Mouse (Mus musculus) cerebellum, adult 2 months (tissue): ENCODE measurements at regions not wholly inside any gene's neighbourhood (a gene's known extent, or its start where the extent isn't known, plus 50 kb on each side); places are given as distances from the start of the nearest gene placed in this dataset.

ENCODE experiments used
- CTCF ChIP-seq: fragments of 200-500 bp; IDR thresholded peaks from 2 replicates; pipeline ENCODE4 v1.5.1; 2011; ENCODE audit warnings: low read depth, mild to moderate bottlenecking, control low read depth, low read length, moderate library complexity, borderline replicate concordance; ENCODE audit not compliant: insufficient read depth
- POLR2A ChIP-seq: fragments of 200-500 bp; IDR thresholded peaks from 2 replicates; pipeline ENCODE4 v1.6.1; 2011; ENCODE audit warnings: low read length, control low read depth, borderline replicate concordance; ENCODE audit not compliant: insufficient read depth

DNA sequence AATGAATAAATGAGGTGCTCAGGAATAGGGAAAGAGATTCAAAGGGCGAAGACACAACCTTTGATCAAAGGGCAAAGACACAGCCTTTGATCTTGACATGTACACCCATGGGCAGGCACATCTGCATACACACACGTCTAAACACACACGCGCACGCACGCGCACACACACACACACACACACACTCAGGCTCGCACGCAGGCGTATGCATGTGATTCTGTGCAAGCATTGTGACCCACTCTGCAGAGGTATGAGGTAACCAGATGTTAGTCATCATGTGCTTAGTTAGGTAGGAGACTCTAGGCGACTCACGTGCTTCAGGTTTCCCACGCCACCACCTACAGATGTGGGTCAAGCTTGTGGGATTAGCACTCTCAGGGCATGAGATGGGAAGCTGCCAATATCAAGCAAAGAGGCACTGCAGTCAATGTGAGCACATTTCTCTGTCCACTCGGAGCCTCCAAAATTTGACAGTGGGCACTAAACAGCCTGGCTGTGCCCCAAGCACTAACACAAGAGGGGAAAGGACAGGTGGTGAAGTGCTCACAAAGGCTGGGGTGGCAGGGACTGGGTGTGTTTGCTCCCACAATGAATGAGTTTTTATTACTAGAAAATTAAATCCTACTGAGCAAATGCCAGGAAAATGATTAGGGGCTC, 123.3 kb upstream of the Slc44a1 start:
- TF ChIP-seq CTCF (no peak), POLR2A (no peak)
